Mouse (Mus musculus) NIH3T3 (cell line): ENCODE data around the gene Dip2b.

Experiments used
- DNase-seq: peaks from one replicate; pipeline ENCODE4 v3.0.0-alpha.2; 2012; ENCODE audit warnings: low read depth

Dip2b gene

GRCm38 (mm10) chr15:100050940-100051339, 12.5 kb downstream of the Dip2b start:
- no peak for DNase-seq

- DNase-seq: no peak
These were observed 14.3 kb downstream of the Dip2b start for GRCm38 (mm10) chr15:100052726-100053125.

- DNase-seq: peak; percentile 41
These were observed 18.0 kb downstream of the Dip2b start for GRCm38 (mm10) chr15:100056397-100056908.

GRCm38 (mm10) chr15:100057698-100058097, 19.2 kb downstream of the Dip2b start:
- no peak for DNase-seq

GRCm38 (mm10) chr15:100058143-100058542, 19.7 kb downstream of the Dip2b start:
- DNase-seq: no peak

GRCm38 (mm10) chr15:100058912-100059311, 20.4 kb downstream of the Dip2b start:
- no peak for DNase-seq

GRCm38 (mm10) chr15:100059626-100060311, 21.3 kb downstream of the Dip2b start:
- DNase-seq: no peak

GRCm38 (mm10) chr15:100060513-100061140, 22.2 kb downstream of the Dip2b start:
- no peak for DNase-seq

- DNase-seq: no peak
These were observed 22.9 kb downstream of the Dip2b start for GRCm38 (mm10) chr15:100061377-100061776.

GRCm38 (mm10) chr15:100063229-100063773, 24.8 kb downstream of the Dip2b start:
- no peak for DNase-seq

- DNase-seq: no peak
These were observed 28.2 kb downstream of the Dip2b start for GRCm38 (mm10) chr15:100066702-100067101.

GRCm38 (mm10) chr15:100069101-100069500, 30.6 kb downstream of the Dip2b start:
- DNase-seq: no peak

GRCm38 (mm10) chr15:100070021-100070420, 31.6 kb downstream of the Dip2b start:
- DNase-seq: no peak

GRCm38 (mm10) chr15:100071819-100072218, 33.4 kb downstream of the Dip2b start:
- DNase-seq: no peak

- DNase-seq: no peak
These were observed 35.4 kb downstream of the Dip2b start for GRCm38 (mm10) chr15:100073696-100074453.

- no peak for DNase-seq
These were observed 36.3 kb downstream of the Dip2b start for GRCm38 (mm10) chr15:100074754-100075153.

- no peak for DNase-seq
These were observed 37.9 kb downstream of the Dip2b start for GRCm38 (mm10) chr15:100076362-100076761.

- peak; percentile 31 for DNase-seq
These were observed 42.5 kb downstream of the Dip2b start for GRCm38 (mm10) chr15:100080833-100081477.

GRCm38 (mm10) chr15:100081478-100081998, 43.1 kb downstream of the Dip2b start:
- DNase-seq: no peak

GRCm38 (mm10) chr15:100082052-100082451, 43.6 kb downstream of the Dip2b start:
- DNase-seq: no peak

- DNase-seq: no peak
These were observed 44.3 kb downstream of the Dip2b start for GRCm38 (mm10) chr15:100082733-100083132.

- DNase-seq: no peak
These were observed 45.4 kb downstream of the Dip2b start for GRCm38 (mm10) chr15:100083882-100084281.
